In genomic region chr9:65191755-65192469, GRCm38 (mm10) we compare ENCODE assay signal across 10 mouse cellular contexts. TPM values are rescaled to one million over a fixed set of nuclear protein-coding genes. Genes with fewer than 3 reads are reported as not detected.
A peak's percentile ranks its signal among the peaks of the same experiment; 100 is the strongest.
DNase-seq lines count a peak whose midpoint lies in the region; ATAC-seq and TF ChIP-seq lines count a peak whose summit lies in the region.
"Had no signal": no experiment of that assay in that cellular context is flagged by ENCODE, and none has a peak within 500 bp of the region (broad histone marks: within the 10 kb centered on the region; RNA-seq: fewer than 3 reads in every experiment).

No protein-coding gene starts in this region.

- 45% methylated on average over 8 of the region's 8 CpGs for WGBS in heart, embryonic 13.5 days
- WGBS in lung, adult 2 months = 47% methylated on average over 8 of the region's 8 CpGs
- WGBS in neural tube, embryonic 14.5 days = 14% methylated on average over 8 of the region's 8 CpGs

- ATAC-seq in heart, embryonic 13.5 days (ENCODE audit: extremely low read depth, insufficient number of reproducible peaks, low FRiP score, low TSS enrichment) = no peak
- ATAC-seq in neural tube, embryonic 14.5 days (ENCODE audit: low read depth) = no peak

- H3K4me3 ChIP-seq in heart, embryonic 13.5 days = no peak overlapping the region
- no peak overlapping the region for H3K4me3 ChIP-seq in lung, adult 2 months (replicated peaks; ENCODE audit: extremely low read depth, low read depth, low read length)
- H3K4me3 ChIP-seq in neural tube, embryonic 14.5 days (ENCODE audit: low read depth, low read length) = no peak overlapping the region
- H3K4me3 ChIP-seq: embryonic facial prominence, embryonic 13.5 days; myocyte had no signal

- no peak overlapping the region for H3K4me2 ChIP-seq in heart, embryonic 13.5 days
- H3K4me2 ChIP-seq in neural tube, embryonic 14.5 days (ENCODE audit: low read depth, low read length) = no peak overlapping the region
- H3K4me2 ChIP-seq: embryonic facial prominence, embryonic 13.5 days had no signal

- TF ChIP-seq POLR2A in lung, adult 2 months (IDR thresholded peaks at IDR 0.05; ENCODE audit: borderline replicate concordance, extremely low read depth, low read depth, low read length) = no peak

- no peak for DNase-seq in heart, postnatal 36 days
- DNase-seq in lung, postnatal 36 days = peak; percentile 29
- no peak for DNase-seq in lung, adult 2 months
- DNase-seq in embryo, embryonic 9.5 days (ENCODE audit: extremely low spot score) = peak; percentile 78
- no peak for DNase-seq in urinary bladder, postnatal 25 days (ENCODE audit: low spot score)
- DNase-seq in cerebellum, postnatal 14 days = no peak

- H3K27me3 ChIP-seq in heart, embryonic 13.5 days (replicated peaks) = no peaks in the 10 kb centered on the region
- H3K27me3 ChIP-seq in neural tube, embryonic 14.5 days (ENCODE audit: control insufficient read depth, insufficient read depth, low read length) = no peaks in the 10 kb centered on the region
- H3K27me3 ChIP-seq: embryonic facial prominence, embryonic 13.5 days had no signal

- H3K9ac ChIP-seq in heart, embryonic 13.5 days = peak overlapping the region; percentile 2; the same call in 1 of the 2 replicates
- 0 out of 2 replicates have a peak overlapping the region, but pooled peaks have one; percentile 16 for H3K9ac ChIP-seq in neural tube, embryonic 14.5 days (replicated peaks; ENCODE audit: low read depth, low read length)
- H3K9ac ChIP-seq: embryonic facial prominence, embryonic 13.5 days had no signal

- intact Hi-C loops in heart, postnatal 36 days (cut with DNase I) = no loop called here

- no peaks in the 10 kb centered on the region for H3K9me3 ChIP-seq in heart, embryonic 13.5 days
- no peaks in the 10 kb centered on the region for H3K9me3 ChIP-seq in neural tube, embryonic 14.5 days (ENCODE audit: control insufficient read depth, low read length)
- H3K9me3 ChIP-seq: embryonic facial prominence, embryonic 13.5 days had no signal

- TF ChIP-seq CTCF in lung, adult 2 months (IDR thresholded peaks at IDR 0.05; ENCODE audit: insufficient read depth, low read length) = no peak

- H3K36me3 ChIP-seq in heart, embryonic 13.5 days = no peaks in the 10 kb centered on the region
- H3K36me3 ChIP-seq in neural tube, embryonic 14.5 days (ENCODE audit: control insufficient read depth, insufficient read depth, low read length) = no peaks in the 10 kb centered on the region
- H3K36me3 ChIP-seq: embryonic facial prominence, embryonic 13.5 days had no signal

- peaks cover 37% of the 10 kb centered on the region for H3K4me1 ChIP-seq in heart, embryonic 13.5 days
- H3K4me1 ChIP-seq in lung, adult 2 months (ENCODE audit: control insufficient read depth, insufficient read depth, low read length) = peaks cover 16% of the 10 kb centered on the region
- H3K4me1 ChIP-seq in neural tube, embryonic 14.5 days (ENCODE audit: control insufficient read depth, insufficient read depth, low read length) = peaks cover 9% of the 10 kb centered on the region; the same call in 1 of the 2 replicates

- peak overlapping the region; percentile 62 for H3K27ac ChIP-seq in heart, embryonic 13.5 days (replicated peaks)
- H3K27ac ChIP-seq in neural tube, embryonic 14.5 days (ENCODE audit: low read depth, low read length) = 0 out of 2 replicates have a peak overlapping the region, but pooled peaks have one; percentile 10
- H3K27ac ChIP-seq: embryonic facial prominence, embryonic 13.5 days had no signal

RNA-seq across cellular contexts. Expression of gene Parp16, which starts 3.2 kb away (rescaled TPM):
- 4.5 and 5.1 TPM in 2 replicates for polyA plus RNA-seq in heart, embryonic 13.5 days (2015; fragmentation: Nextera tagmentation; extraction: Ambion mirVana)
- 1 to 10 TPM; 3.8 to 4.1 TPM for total RNA-seq in heart, postnatal 36 days (2021)
- polyA plus RNA-seq in lung, adult 2 months (2012; rRNA removed) = 8.4 and 9.3 TPM in 2 replicates
- 5.3 and 6.7 TPM in 2 replicates for polyA plus RNA-seq in neural tube, embryonic 14.5 days (2014; fragmentation: Nextera tagmentation; extraction: Ambion mirVana)

RNA-seq across cellular contexts. Expression of gene Igdcc3, which starts 50.9 kb away (rescaled TPM):
- 0.88 and 0.98 TPM in 2 replicates for polyA plus RNA-seq in heart, embryonic 13.5 days (2015; fragmentation: Nextera tagmentation; extraction: Ambion mirVana)
- under 1 TPM in 1 of 2 experiments, not detected in 1; 0.08 TPM for total RNA-seq in heart, postnatal 36 days (2021)
- polyA plus RNA-seq in lung, adult 2 months (2012; rRNA removed) = 0.11 and 0.13 TPM in 2 replicates
- polyA plus RNA-seq in neural tube, embryonic 14.5 days (2014; fragmentation: Nextera tagmentation; extraction: Ambion mirVana) = 9.9 and 10.1 TPM in 2 replicates
- polyA plus RNA-seq: myocyte had no signal

Comparison
In these comparisons a context has a peak if more than half of its experiments do, and no peak if none do; other contexts are left out.
1. DNase-seq: peak in lung, postnatal 36 days (single experiment) and embryo, embryonic 9.5 days (single experiment); none in heart, postnatal 36 days (0 of 2), lung, adult 2 months (single experiment), urinary bladder, postnatal 25 days (single experiment) and cerebellum, postnatal 14 days (0 of 2).